Mouse (Mus musculus) erythroblast, embryonic 14.5 days (primary cell): ENCODE data around the gene Tbcd.

Experiments used
- GATA1 ChIP-seq: IDR thresholded peaks from 2 replicates; pipeline ENCODE4 v1.6.1; 2012; ENCODE audit warnings: low read length, inconsistent platforms, mixed read lengths
- TAL1 ChIP-seq: IDR thresholded peaks from 3 replicates; pipeline ENCODE4 v1.6.1; 2012; ENCODE audit warnings: low read length, inconsistent platforms, mixed read lengths

DNA sequence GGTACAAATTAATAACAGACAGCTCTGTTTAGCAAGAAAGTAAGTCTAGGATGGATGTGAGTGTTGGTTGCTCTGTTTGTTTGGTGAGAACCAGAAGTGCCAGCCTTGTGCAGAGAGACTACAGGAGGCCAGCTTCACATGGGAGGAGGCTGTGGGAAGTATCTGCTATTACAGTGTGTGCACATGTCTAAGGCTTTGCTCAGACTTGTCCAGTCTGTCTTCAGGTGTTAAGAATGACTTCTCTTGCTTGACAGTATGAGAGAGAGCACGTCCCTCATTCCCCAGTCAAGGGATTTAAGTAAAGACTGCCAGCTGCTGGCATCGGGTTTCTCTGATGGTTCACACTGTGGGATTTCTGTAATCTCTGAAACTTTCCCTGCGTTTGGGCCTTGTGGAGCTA lies 149.7 kb downstream of the Tbcd start:
- TF ChIP-seq TAL1 (no peak), GATA1 (no peak)
